Mouse (Mus musculus): ENCODE results near the gene Hapln4. TPM values are rescaled to one million over a fixed set of nuclear protein-coding genes. Genes with fewer than 3 reads are reported as not detected.
"Not testable (repeated sequence)": the region's sequence is repeated elsewhere in the genome, so short reads cannot be mapped to it uniquely, and the experiment has no call there.

The Hapln4 gene
- polyA plus RNA-seq (2012; rRNA removed): 0.05 and 0.08 TPM in 2 replicates

- Histone ChIP-seq H3K4me1 (ENCODE audit: control insufficient read depth, insufficient read depth, low read length) (no peaks in the 10 kb centered on the region), H3K27me3 (replicated peaks; ENCODE audit: control insufficient read depth, insufficient read depth, low read length) (no peaks in the 10 kb centered on the region), H3K4me3 (ENCODE audit: insufficient read depth, low read depth, low read length) (no peak within 1 kb of the TSS), H3K27ac (ENCODE audit: insufficient read depth, low read depth, low read length) (no peak within 1 kb of the TSS), H3K36me3 (ENCODE audit: control insufficient read depth, insufficient read depth, low read length) (no peaks in the 10 kb centered on the region)
- peak; percentile 67 for DNase-seq
- no peak for TF ChIP-seq CTCF (conservative IDR thresholded peaks at IDR 0.05; ENCODE audit: insufficient read depth, insufficient read length, low read depth, low read length)
- no peak for TF ChIP-seq POLR2A (IDR thresholded peaks at IDR 0.05; ENCODE audit: low read depth, low read length)
- under 1% methylated on average over 26 of the region's 26 CpGs for WGBS
Measured at GRCm38 (mm10) chr8:70083285-70083684, at the start of gene Hapln4. Hapln4 (plus strand) TSS chr8:70083457.

- peaks cover 15% of the 10 kb centered on the region; the same call in 1 of the 2 replicates for H3K4me1 ChIP-seq (ENCODE audit: control insufficient read depth, insufficient read depth, low read length)
- no peaks in the 10 kb centered on the region for H3K27me3 ChIP-seq (replicated peaks; ENCODE audit: control insufficient read depth, insufficient read depth, low read length)
- H3K27ac ChIP-seq (ENCODE audit: insufficient read depth, low read depth, low read length): no peak overlapping the region
- H3K4me3 ChIP-seq (ENCODE audit: insufficient read depth, low read depth, low read length): no peak overlapping the region
- 85% methylated on average over 1 of the region's 1 CpGs for WGBS
- TF ChIP-seq CTCF (conservative IDR thresholded peaks at IDR 0.05; ENCODE audit: insufficient read depth, insufficient read length, low read depth, low read length) (no peak), POLR2A (IDR thresholded peaks at IDR 0.05; ENCODE audit: low read depth, low read length) (no peak)
- DNase-seq: no peak
- H3K36me3 ChIP-seq (ENCODE audit: control insufficient read depth, insufficient read depth, low read length): no peaks in the 10 kb centered on the region
Measured at GRCm38 (mm10) chr8:70037994-70038393, 45.3 kb upstream of the Hapln4 start.

GRCm38 (mm10) chr8:70041885-70042546 lies 41.2 kb upstream of the Hapln4 start:
- no peaks in the 10 kb centered on the region for H3K36me3 ChIP-seq (ENCODE audit: control insufficient read depth, insufficient read depth, low read length)
- WGBS: under 1% methylated on average over 47 of the region's 47 CpGs
- TF ChIP-seq POLR2A (IDR thresholded peaks at IDR 0.05; ENCODE audit: low read depth, low read length) (no peak), CTCF (conservative IDR thresholded peaks at IDR 0.05; ENCODE audit: insufficient read depth, insufficient read length, low read depth, low read length) (no peak)
- peak; percentile 45 for DNase-seq
- no peaks in the 10 kb centered on the region for H3K27me3 ChIP-seq (replicated peaks; ENCODE audit: control insufficient read depth, insufficient read depth, low read length)
- peak overlapping the region; percentile 58; the same call in 1 of the 2 replicates for H3K27ac ChIP-seq (ENCODE audit: insufficient read depth, low read depth, low read length)
- peak overlapping the region; percentile 83 for H3K4me3 ChIP-seq (ENCODE audit: insufficient read depth, low read depth, low read length)
- peaks cover 24% of the 10 kb centered on the region; the same call in 1 of the 2 replicates for H3K4me1 ChIP-seq (ENCODE audit: control insufficient read depth, insufficient read depth, low read length)

GRCm38 (mm10) chr8:70042583-70043455 lies 40.4 kb upstream of the Hapln4 start, which contains the start of the genes Mau2 and Sugp1:
Mau2 (minus strand) TSS chr8:70042734.
Sugp1 (plus strand) TSS chr8:70042813.
- DNase-seq: peak; percentile 98
- Histone ChIP-seq H3K4me1 (ENCODE audit: control insufficient read depth, insufficient read depth, low read length) (peaks cover 24% of the 10 kb centered on the region; the same call in 1 of the 2 replicates), H3K4me3 (ENCODE audit: insufficient read depth, low read depth, low read length) (peak within 1 kb of the TSS; percentile 83), H3K27ac (ENCODE audit: insufficient read depth, low read depth, low read length) (peak within 1 kb of the TSS; percentile 96), H3K27me3 (replicated peaks; ENCODE audit: control insufficient read depth, insufficient read depth, low read length) (no peaks in the 10 kb centered on the region), H3K36me3 (ENCODE audit: control insufficient read depth, insufficient read depth, low read length) (no peaks in the 10 kb centered on the region)
- TF ChIP-seq POLR2A (IDR thresholded peaks at IDR 0.05; ENCODE audit: low read depth, low read length) (peak; percentile 30), CTCF (conservative IDR thresholded peaks at IDR 0.05; ENCODE audit: insufficient read depth, insufficient read length, low read depth, low read length) (no peak)
- under 1% methylated on average over 65 of the region's 65 CpGs for WGBS

DNA sequence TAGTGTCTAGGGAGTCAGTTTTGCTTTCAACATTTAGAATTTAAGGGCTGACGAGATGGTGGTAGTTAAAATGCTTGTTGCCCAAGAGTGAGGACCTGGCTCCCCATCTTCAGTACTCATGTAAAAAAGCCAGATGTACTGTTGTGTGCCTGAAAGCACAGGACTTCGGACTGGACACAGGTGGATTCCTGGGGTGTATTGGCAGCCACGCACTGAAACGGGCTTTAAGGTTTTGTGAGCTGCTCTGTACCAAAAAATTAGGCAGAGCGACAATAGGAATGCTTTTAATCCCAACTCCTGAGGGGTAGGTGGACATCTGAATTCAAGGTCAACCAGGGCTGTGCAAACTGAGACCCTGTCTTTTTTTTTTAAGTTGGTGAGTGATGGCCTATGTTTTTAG lies 39.3 kb upstream of the Hapln4 start:
- 64% methylated on average over 5 of the region's 5 CpGs for WGBS
- peak; percentile 63 for DNase-seq
- no peak overlapping the region for H3K4me3 ChIP-seq (ENCODE audit: insufficient read depth, low read depth, low read length)

GRCm38 (mm10) chr8:70049662-70050061 lies 33.6 kb upstream of the Hapln4 start:
- no peaks in the 10 kb centered on the region; the same call in none of the 2 replicates for H3K36me3 ChIP-seq (ENCODE audit: control insufficient read depth, insufficient read depth, low read length)
- no peak overlapping the region for H3K4me3 ChIP-seq (ENCODE audit: insufficient read depth, low read depth, low read length)
- no peak for DNase-seq
- H3K27ac ChIP-seq (ENCODE audit: insufficient read depth, low read depth, low read length): no peak overlapping the region
- no peak for TF ChIP-seq CTCF (conservative IDR thresholded peaks at IDR 0.05; ENCODE audit: insufficient read depth, insufficient read length, low read depth, low read length)
- no peak for TF ChIP-seq POLR2A (IDR thresholded peaks at IDR 0.05; ENCODE audit: low read depth, low read length)
- no peaks in the 10 kb centered on the region for H3K27me3 ChIP-seq (replicated peaks; ENCODE audit: control insufficient read depth, insufficient read depth, low read length)
- no peaks in the 10 kb centered on the region for H3K4me1 ChIP-seq (ENCODE audit: control insufficient read depth, insufficient read depth, low read length)

More for the DNA sequence above, 39.3 kb upstream of the Hapln4 start:
- no peak for TF ChIP-seq POLR2A (IDR thresholded peaks at IDR 0.05; ENCODE audit: low read depth, low read length)
- no peak for TF ChIP-seq CTCF (conservative IDR thresholded peaks at IDR 0.05; ENCODE audit: insufficient read depth, insufficient read length, low read depth, low read length)
- no peaks in the 10 kb centered on the region for H3K27me3 ChIP-seq (replicated peaks; ENCODE audit: control insufficient read depth, insufficient read depth, low read length)
- H3K4me1 ChIP-seq (ENCODE audit: control insufficient read depth, insufficient read depth, low read length): peaks cover 24% of the 10 kb centered on the region; the same call in 1 of the 2 replicates
- H3K27ac ChIP-seq (ENCODE audit: insufficient read depth, low read depth, low read length): no peak overlapping the region
- no peaks in the 10 kb centered on the region for H3K36me3 ChIP-seq (ENCODE audit: control insufficient read depth, insufficient read depth, low read length)

- H3K27me3 ChIP-seq (replicated peaks; ENCODE audit: control insufficient read depth, insufficient read depth, low read length); DNase-seq; H3K4me1 ChIP-seq (ENCODE audit: control insufficient read depth, insufficient read depth, low read length); H3K27ac ChIP-seq (ENCODE audit: insufficient read depth, low read depth, low read length); H3K36me3 ChIP-seq (ENCODE audit: control insufficient read depth, insufficient read depth, low read length); H3K4me3 ChIP-seq (ENCODE audit: insufficient read depth, low read depth, low read length): not testable (repeated sequence)
- 93% methylated on average over 5 of the region's 5 CpGs for WGBS
Measured at GRCm38 (mm10) chr8:70050434-70050833, 32.8 kb upstream of the Hapln4 start.

Data from kidney, adult 2 months (tissue).